Mouse (Mus musculus): Measurements from ENCODE around the gene Gm11397. TPM values are rescaled to one million over a fixed set of nuclear protein-coding genes. Genes with fewer than 3 reads are reported as not detected.
"Not testable (repeated sequence)": the region's sequence is repeated elsewhere in the genome, so short reads cannot be mapped to it uniquely, and the experiment has no call there.

The Gm11397 gene
- polyA plus RNA-seq (2016; fragmentation: Nextera tagmentation; extraction: Ambion mirVana) = not detected in 2 replicates

- not testable (repeated sequence) for H3K4me1 ChIP-seq; H3K4me2 ChIP-seq (replicated peaks); ATAC-seq (ENCODE audit: low FRiP score); H3K27me3 ChIP-seq; H3K9ac ChIP-seq; H3K4me3 ChIP-seq; H3K27ac ChIP-seq; H3K36me3 ChIP-seq; H3K9me3 ChIP-seq (replicated peaks)
- WGBS = 74% methylated on average over 2 of the region's 2 CpGs
Measured at GRCm38 (mm10) chr13:33395461-33395860, at the start of gene Gm11397. TSS of gene Gm11397 (plus strand) at chr13:33395761.

- H3K36me3 ChIP-seq; H3K4me3 ChIP-seq; H3K9me3 ChIP-seq (replicated peaks); H3K9ac ChIP-seq; H3K27me3 ChIP-seq; H3K4me1 ChIP-seq; H3K4me2 ChIP-seq (replicated peaks); H3K27ac ChIP-seq; ATAC-seq (ENCODE audit: low FRiP score): not testable (repeated sequence)
- WGBS = 93% methylated on average over 1 of the region's 1 CpGs
Measured at GRCm38 (mm10) chr13:33356666-33357065, 38.9 kb upstream of the Gm11397 start.

GRCm38 (mm10) chr13:33432714-33433113, 37.2 kb downstream of the Gm11397 start:
- not testable (repeated sequence) for H3K4me2 ChIP-seq (replicated peaks); H3K27ac ChIP-seq; H3K9ac ChIP-seq; H3K4me1 ChIP-seq; H3K4me3 ChIP-seq; H3K27me3 ChIP-seq; H3K36me3 ChIP-seq; ATAC-seq (ENCODE audit: low FRiP score); H3K9me3 ChIP-seq (replicated peaks)

Other genes starting within 250 kb of the Gm11397 start
- gene Serpinb9c, start 236.0 kb upstream of the Gm11397 start, polyA plus RNA-seq (2016; fragmentation: Nextera tagmentation; extraction: Ambion mirVana) = not detected in 2 replicates
- gene Serpinb9d, start 202.8 kb upstream of the Gm11397 start, polyA plus RNA-seq (2016; fragmentation: Nextera tagmentation; extraction: Ambion mirVana) = not detected in 2 replicates
- gene Serpinb9e, start 146.1 kb upstream of the Gm11397 start, polyA plus RNA-seq (2016; fragmentation: Nextera tagmentation; extraction: Ambion mirVana) = not detected in 2 replicates
- gene Serpinb9f, start 71.7 kb upstream of the Gm11397 start, polyA plus RNA-seq (2016; fragmentation: Nextera tagmentation; extraction: Ambion mirVana) = not detected in 2 replicates
- not detected in 2 replicates for gene Serpinb9g, start 89.0 kb downstream of the Gm11397 start, polyA plus RNA-seq (2016; fragmentation: Nextera tagmentation; extraction: Ambion mirVana)

Measured in hindbrain, embryonic 12.5 days (tissue).